Mouse (Mus musculus): ENCODE results near the gene Gm10471.

- TF ChIP-seq CTCF (conservative IDR thresholded peaks at IDR 0.05; ENCODE audit: insufficient read depth, insufficient read length, low read depth, low read length) (no peak), POLR2A (IDR thresholded peaks at IDR 0.05; ENCODE audit: low read depth, low read length) (no peak)
Measured at GRCm38 (mm10) chr5:26070716-26071115, 18.4 kb downstream of the Gm10471 start.

Measured in kidney, adult 2 months (tissue).